Mouse (Mus musculus): ENCODE data around the gene Sccpdh. TPM values are rescaled to one million over a fixed set of nuclear protein-coding genes. Genes with fewer than 3 reads are reported as not detected.
A peak's percentile ranks its signal among the peaks of the same experiment; 100 is the strongest.
"Not testable (repeated sequence)": the region's sequence is repeated elsewhere in the genome, so short reads cannot be mapped to it uniquely, and the experiment has no call there.

Sccpdh gene
- total RNA-seq (2021), result 10 to 100 TPM; 62.2 to 62.4 TPM
- long read RNA-seq, experiment 1, transcript Sccpdh-201 (12 exons, 1,948 nt), result major isoform, 97 of 102 reads
- long read RNA-seq, experiment 1, partial matches to known transcripts, result 3 of 102 reads
- long read RNA-seq, experiment 1, other reads (novel, unspliced or antisense), result 2 of 102 reads
- long read RNA-seq, experiment 2, transcript Sccpdh-201 (12 exons, 1,948 nt), result major isoform, 101 of 110 reads
- long read RNA-seq, experiment 2, partial matches to known transcripts, result 2 of 110 reads
- long read RNA-seq, experiment 2, other reads (novel, unspliced or antisense), result 6 of 110 reads

GRCm38 (mm10) chr1:179668013-179668805 is at the start of gene Sccpdh:
Sccpdh (plus strand) TSS chr1:179668210.
- DNase-seq (ENCODE audit: low spot score in 2 of 2), result peak; percentile 81 to 82

DNA sequence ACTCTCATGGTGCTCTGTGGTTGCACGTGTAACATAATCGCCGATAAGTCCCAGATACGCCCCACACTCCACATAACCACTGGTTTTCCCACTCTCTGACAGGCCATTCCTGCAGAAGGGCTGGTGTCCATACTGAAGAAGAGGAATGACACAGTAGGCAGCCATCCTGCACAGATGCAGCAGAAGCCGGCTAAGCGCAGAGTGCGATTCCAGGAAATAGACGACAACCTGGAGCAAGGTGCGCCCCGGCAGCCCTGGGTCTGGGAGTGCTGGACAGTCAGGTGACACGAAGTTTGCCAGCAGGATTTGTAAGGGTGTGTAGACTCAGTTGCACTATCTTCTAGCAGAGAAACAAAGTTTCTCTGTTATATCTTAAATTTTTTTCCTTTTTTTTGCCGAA is 45.3 kb upstream of the Sccpdh start:
- DNase-seq (ENCODE audit: low spot score in 2 of 2), result no peak

DNA sequence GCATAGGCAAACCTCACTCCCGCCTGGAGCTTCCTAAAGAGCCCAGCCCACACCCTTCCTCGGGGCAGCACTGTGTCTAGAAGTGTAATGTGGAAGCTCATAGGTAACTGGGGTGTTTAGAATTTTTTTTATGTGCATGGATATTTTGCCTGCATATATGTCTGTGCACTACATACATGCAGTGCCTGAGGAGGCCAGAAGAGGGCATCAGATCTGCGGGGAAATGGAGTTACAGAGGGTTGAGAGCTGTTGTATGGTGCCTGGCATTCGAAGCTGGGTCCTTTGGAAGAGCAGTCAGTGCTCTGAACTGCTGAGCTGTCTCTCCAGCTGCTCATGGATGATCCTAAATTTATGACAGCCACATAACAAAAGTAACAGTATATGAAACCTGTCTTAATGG is 44.4 kb upstream of the Sccpdh start:
- peak; percentile 21 to 32 for DNase-seq (ENCODE audit: low spot score in 2 of 2)

- DNase-seq (ENCODE audit: low spot score in 2 of 2), result peak; percentile 38 to 55
These were observed 43.7 kb upstream of the Sccpdh start for GRCm38 (mm10) chr1:179624354-179624753.

GRCm38 (mm10) chr1:179627855-179628254 is 40.2 kb upstream of the Sccpdh start:
- no peak for DNase-seq (ENCODE audit: low spot score in 2 of 2)

DNA sequence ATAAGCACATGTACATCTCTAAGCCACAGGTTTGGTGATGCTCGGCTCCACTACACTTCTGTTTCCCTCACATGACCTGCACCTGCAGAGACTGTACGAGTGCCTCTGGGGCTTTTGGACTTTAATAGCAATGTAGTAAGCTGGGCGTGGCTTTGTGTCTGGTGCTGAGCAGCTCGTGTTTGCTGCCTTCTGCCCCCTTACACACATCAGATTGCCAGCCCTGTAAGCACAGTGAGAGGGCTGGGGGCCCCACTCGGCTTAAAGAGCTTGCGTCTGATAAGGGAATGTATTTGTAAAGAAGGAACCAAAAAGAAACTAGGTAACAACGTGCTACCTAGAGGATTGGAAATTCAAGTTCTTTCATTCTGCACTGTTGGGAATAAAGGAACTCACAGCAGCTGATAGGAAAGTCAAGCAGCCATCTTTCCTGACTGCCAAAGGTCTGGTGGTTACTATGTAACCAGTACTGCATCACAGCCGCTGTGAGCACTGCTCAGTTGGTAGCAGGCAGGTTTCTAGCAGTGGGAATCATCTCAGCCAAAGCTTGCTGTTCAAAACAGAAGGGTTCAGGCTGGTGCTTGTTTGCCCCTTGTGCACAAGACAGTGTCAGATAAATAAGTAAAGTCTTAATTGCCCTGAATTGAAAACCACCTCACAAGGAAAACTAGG is 39.4 kb upstream of the Sccpdh start:
- DNase-seq (ENCODE audit: low spot score in 2 of 2), result no peak

DNA sequence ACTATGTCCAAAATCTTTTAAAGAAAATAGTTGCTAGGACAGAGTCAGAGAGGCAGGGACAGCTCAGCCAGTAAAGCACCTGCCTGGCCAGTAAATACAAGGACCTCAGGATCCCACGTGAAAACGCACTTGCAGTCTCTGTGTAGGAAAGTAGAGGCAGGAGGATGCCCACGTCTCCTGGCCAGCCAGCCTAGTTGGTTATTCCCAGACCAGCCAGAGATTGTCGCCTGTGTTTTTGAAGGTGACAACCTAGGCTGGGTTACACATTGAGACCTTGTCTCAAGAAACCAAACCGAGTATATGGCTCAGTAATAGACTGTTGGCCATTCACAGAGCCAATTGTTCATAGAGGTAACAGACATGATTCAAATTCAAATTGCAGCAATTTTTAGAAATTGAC is 38.7 kb upstream of the Sccpdh start:
- no peak for DNase-seq (ENCODE audit: low spot score in 2 of 2)

- DNase-seq (ENCODE audit: low spot score in 2 of 2), result no peak
These were observed 35.1 kb upstream of the Sccpdh start for GRCm38 (mm10) chr1:179632746-179633413.

DNA sequence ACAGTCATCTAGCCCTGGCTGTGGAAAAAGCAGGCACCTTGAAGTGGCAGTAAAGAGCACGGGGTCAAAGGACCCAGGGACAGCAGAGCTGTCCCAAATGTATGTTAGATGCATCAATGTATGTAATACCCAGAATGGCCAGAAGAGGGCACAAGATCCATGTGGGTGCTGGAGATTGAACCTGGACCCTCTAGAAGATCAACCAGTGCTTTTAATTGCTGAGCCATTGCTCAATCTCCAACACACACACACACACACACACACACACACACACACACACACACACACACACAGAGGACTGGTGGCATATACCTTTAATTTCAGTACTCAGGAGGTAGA is 34.6 kb upstream of the Sccpdh start:
- DNase-seq (ENCODE audit: low spot score in 2 of 2), result peak in 1 of 2 experiments; percentile 31

- no peak for DNase-seq (ENCODE audit: low spot score in 2 of 2)
These were observed 33.9 kb upstream of the Sccpdh start for GRCm38 (mm10) chr1:179634159-179634558.

- no peak for DNase-seq (ENCODE audit: low spot score in 2 of 2)
These were observed 25.3 kb upstream of the Sccpdh start for GRCm38 (mm10) chr1:179642726-179643125.

DNA sequence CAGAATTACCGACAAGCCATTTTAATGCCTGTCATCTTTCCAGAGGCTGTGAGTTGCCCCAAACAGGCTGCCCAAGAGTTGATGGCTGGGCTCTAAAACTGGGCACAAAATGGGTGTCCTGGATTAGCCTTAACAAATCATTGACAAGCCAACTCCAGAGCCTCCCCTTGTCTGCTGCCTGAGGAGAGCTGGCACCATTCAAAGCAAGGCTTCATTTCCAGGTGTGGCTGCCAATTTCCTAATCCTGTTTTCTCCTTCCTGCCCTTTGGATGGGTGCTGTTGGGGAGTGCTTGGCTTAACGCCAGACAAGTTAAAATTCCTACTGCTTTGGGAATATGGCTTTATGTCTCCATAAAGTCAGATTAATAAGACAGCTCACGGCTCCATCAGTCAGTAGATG is 23.9 kb upstream of the Sccpdh start:
- no peak for DNase-seq (ENCODE audit: low spot score in 2 of 2)

DNA sequence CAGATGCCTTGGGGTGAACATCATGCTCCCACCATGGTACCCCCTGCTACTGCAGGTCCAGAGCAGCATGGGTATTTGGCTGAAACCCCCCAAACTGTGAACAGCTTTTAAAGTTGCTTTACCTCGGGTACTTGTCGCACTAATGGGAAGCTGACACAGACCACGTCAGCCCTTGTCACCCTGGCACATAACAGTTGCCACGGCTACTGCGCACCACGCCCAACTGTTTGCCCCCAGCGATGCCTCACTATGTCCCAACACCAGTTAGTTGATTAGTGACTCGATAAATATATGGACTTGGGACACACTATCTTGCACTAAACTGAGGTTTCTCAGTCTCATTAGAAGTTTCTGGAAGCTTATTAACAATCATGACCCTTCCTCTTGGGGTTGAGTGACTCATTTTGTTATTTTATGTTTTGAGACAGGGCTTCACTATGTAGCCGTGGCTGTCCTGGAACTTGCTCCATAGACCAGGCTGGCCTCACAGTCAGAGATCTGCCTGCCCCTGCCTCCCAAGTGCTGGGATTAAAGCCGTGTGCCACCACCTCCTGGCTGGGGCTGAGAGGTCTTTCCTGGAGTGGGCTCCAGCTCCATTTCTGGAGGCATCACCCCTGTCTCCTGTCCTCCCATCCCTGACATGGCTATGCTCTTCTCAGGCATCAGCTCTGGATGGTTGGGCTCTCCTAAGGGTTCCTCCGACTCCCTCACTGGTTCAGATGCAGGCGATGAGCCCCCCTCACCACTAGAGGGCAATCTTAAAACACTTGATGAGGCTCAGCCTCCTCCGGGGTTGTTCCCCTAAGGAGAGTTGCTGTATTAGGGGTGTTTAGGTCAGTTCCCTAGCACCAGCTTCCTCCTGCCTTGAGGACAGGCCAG is 22.7 kb upstream of the Sccpdh start:
- peak; percentile 83 to 86 for DNase-seq (ENCODE audit: low spot score in 2 of 2)

DNA sequence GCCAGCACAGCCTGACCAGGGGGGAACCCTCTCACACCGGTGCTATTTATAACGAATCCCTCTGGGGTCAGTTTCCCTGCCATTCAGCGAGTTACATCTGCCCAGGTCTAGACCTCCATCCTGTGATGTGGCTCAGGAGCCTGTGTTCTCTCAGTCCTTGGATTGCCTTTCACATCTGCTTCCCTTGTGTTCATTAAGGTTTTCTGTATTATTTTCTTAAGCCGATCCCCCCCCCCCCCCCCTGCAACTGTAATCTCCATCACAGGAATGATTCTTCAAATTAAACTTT is 22.1 kb upstream of the Sccpdh start:
- DNase-seq (ENCODE audit: low spot score in 2 of 2), result no peak

GRCm38 (mm10) chr1:179648678-179649077 is 19.3 kb upstream of the Sccpdh start:
- DNase-seq (ENCODE audit: low spot score in 2 of 2), result not testable (repeated sequence)

DNA sequence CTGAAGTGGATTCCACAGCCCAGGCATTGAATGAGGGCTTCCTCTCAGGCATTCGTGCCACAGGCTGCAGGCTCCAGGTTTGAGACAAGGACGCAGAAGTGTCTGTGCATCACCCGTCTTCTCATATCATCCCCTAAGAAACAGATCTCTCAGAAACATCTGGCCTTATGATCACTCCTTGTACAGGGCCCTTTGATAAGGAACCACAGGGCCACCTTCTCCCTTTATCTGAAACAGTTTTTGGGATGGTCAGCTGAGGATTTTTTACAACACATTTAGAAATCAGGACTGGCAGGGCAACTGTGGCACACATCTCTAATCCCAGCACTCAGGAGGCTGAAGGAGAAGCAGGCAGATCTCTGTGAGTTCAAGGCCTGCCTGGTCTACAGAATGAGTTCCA is 18.7 kb upstream of the Sccpdh start:
- no peak for DNase-seq (ENCODE audit: low spot score in 2 of 2)

DNA sequence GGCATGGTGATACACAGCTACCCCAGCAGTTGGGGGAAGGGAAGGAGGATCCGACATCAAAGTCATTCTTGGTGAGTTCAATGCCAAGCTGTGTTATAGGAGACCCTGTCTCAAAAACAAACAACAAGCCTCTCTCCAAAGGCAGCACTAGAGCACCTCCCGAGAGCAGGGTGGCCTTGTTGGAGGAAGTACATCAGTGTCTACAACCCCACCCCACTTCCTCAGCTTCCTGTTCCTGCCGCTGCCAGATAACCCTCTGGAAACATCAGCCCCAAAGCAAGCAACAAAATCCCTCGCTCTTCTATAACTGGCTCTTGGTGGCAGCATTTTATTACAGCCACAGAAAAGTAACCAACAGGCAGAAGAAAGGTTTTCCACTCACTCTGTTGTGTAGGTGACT is 17.7 kb upstream of the Sccpdh start:
- no peak for DNase-seq (ENCODE audit: low spot score in 2 of 2)

DNA sequence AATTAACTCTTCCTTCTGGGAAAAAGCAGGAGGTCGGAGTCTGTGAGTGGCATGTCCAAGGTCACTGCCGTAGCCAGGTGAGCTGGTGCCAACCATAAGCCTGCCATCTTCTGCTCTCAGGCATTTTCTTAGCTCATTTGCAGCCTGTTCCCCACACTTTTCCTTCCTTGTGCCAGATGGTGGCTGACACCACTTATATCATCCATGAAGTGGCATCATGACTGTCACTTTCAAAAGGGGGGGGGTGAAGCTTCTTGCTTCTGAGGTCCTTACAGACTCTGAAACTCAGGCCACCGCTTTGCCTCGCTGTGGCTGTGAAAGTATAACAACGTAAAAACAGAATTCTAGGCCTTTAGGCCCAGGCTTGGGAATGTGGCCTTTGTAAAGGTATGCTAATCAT is 16.8 kb upstream of the Sccpdh start:
- no peak for DNase-seq (ENCODE audit: low spot score in 2 of 2)

DNA sequence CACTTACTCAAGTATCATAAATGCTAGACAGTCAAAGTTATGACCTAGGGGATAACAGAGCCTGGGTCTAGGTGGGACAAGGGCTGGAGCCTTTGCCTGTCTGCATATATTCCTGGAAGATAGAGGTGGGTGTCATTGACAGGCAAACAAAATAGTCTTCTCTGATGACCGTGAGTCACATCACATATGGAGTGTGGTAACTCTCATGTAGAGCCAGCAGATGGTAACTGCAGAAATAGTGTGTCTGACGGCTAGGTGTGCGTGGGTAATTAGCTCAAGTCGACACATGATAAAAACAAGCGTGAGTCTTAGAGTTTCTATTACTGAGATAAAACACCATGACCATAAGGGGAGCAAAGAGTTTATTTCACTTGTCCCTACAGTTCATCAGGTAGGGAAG is 4.9 kb upstream of the Sccpdh start:
- peak; percentile 21 to 27 for DNase-seq (ENCODE audit: low spot score in 2 of 2)

- no peak for DNase-seq (ENCODE audit: low spot score in 2 of 2)
These were observed 3.6 kb upstream of the Sccpdh start for GRCm38 (mm10) chr1:179664309-179664930.

Data from left cerebral cortex, adult 18-20 months (tissue).